Mouse (Mus musculus) C2C12 (cell line): ENCODE data around the gene Hdgfl2. TPM values are rescaled to one million over a fixed set of nuclear protein-coding genes. Genes with fewer than 3 reads are reported as not detected.

Source experiments
- H3K27me3 ChIP-seq: one replicate; pipeline ENCODE4 v1.6.1; 2011; ENCODE audit not compliant: control insufficient read depth, insufficient read depth, insufficient read length
- H3K36me3 ChIP-seq: one replicate; pipeline ENCODE4 v1.6.1; 2011; ENCODE audit not compliant: control insufficient read depth, insufficient read depth
- H3K4me3 ChIP-seq: one replicate; pipeline ENCODE4 v1.5.1; 2011; ENCODE audit warnings: mild to moderate bottlenecking, control low read depth; ENCODE audit not compliant: poor library complexity, insufficient read depth, severe bottlenecking
- H3K79me2 ChIP-seq: one replicate; pipeline ENCODE4 v1.6.1; 2011; ENCODE audit not compliant: control insufficient read depth, insufficient read depth
- H3K79me3 ChIP-seq: one replicate; pipeline ENCODE4 v1.6.1; 2011; ENCODE audit warnings: low read depth, control low read depth
- H3ac ChIP-seq: one replicate; pipeline ENCODE3; 2011; ENCODE audit warnings: low read depth; ENCODE audit not compliant: control insufficient read depth, insufficient read length
- CEBPB ChIP-seq: IDR thresholded peaks from one replicate; pipeline ENCODE4 v1.6.1; 2011; ENCODE audit warnings: low read depth, mild to moderate bottlenecking, control low read depth, moderate library complexity
- CTCF ChIP-seq: IDR thresholded peaks from one replicate; pipeline ENCODE4 v1.5.1; 2011; ENCODE audit not compliant: control insufficient read depth, insufficient read depth, insufficient read length
- FOSL1 ChIP-seq: IDR thresholded peaks from one replicate; pipeline ENCODE4 v1.8.0; 2011; ENCODE audit warnings: mild to moderate bottlenecking, low read length; ENCODE audit not compliant: poor library complexity, insufficient read depth, severe bottlenecking
- MAX ChIP-seq: IDR thresholded peaks from one replicate; pipeline ENCODE4 v1.6.1; 2011; ENCODE audit warnings: mild to moderate bottlenecking, control low read depth
- MYOD1 ChIP-seq: IDR thresholded peaks from one replicate; pipeline ENCODE4 v1.6.1; 2011; ENCODE audit warnings: low read depth; ENCODE audit not compliant: control insufficient read depth, insufficient read length
- MYOG ChIP-seq: IDR thresholded peaks from one replicate; pipeline ENCODE4 v1.6.1; 2011; ENCODE audit not compliant: control insufficient read depth, insufficient read length; ENCODE audit errors: extremely low read depth
- USF1 ChIP-seq: IDR thresholded peaks from one replicate; pipeline ENCODE4 v1.6.1; 2011; ENCODE audit warnings: low read depth, mild to moderate bottlenecking, control low read depth, moderate library complexity
- polyA plus RNA-seq: library from polyadenylated mRNA; unstranded; fragments of >200 nt; fragmentation: generic; extraction: Trizol; gene quantifications from one replicate; pipeline ENCODE4 v1.2.1, GENCODE M21; 2012; ENCODE audit warnings: missing spikeins

Gene Hdgfl2
- polyA plus RNA-seq, 1 experiment: 64.5 TPM

DNA sequence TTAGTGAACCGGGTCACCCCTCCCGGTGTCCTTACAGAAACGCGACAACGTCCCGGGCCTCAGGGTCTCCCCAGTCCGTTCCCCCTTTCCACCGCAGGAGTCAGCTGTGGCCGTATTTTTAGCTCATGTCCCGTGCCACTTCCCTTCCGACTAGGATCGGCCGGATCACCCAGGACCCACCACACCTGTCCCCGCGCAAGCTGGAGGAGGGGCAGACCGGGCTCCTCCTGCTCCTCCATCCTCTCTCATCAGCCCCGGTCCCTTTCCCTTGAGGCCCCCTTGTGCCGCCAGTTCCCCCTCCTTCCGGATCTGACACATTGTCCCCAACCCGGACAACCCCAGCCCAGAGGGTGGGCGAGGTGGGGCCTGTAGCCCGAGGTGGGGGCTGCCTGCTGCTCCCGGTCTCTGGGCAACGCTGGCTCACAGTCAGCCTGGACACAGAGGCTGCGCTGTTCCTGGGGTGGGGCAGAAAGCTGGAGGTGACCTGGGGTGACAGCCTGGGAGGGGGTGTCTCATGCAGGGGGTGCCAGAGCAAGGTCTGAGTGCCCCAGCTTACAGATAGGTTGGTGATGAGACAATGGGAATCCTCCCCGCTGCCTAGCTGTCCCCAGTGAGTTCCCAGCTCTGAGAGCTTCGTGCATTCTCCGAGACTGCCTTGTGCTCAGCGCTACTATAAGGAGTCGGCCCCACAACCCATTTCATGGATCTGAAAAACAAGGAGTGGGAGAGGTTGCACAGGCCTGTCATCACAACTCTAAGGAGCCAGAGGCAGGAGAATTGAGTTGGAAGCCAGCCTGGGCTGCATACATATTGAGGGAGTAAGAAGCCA is 69.6 kb downstream of the Hdgfl2 start:
- peaks cover 76% of the 10 kb centered on the region for H3K27me3 ChIP-seq
- H3K79me2 ChIP-seq: no peaks in the 10 kb centered on the region
- no peaks in the 10 kb centered on the region for H3K79me3 ChIP-seq
- no peak for TF ChIP-seq CEBPB
- no peak for TF ChIP-seq MYOG
- TF ChIP-seq MYOD1: no peak
- TF ChIP-seq USF1: no peak
- no peak for TF ChIP-seq MAX
- TF ChIP-seq CTCF: no peak
- TF ChIP-seq FOSL1: no peak
- no peak overlapping the region for H3K4me3 ChIP-seq
- H3K36me3 ChIP-seq: no peaks in the 10 kb centered on the region
- no peak overlapping the region for H3ac ChIP-seq

DNA sequence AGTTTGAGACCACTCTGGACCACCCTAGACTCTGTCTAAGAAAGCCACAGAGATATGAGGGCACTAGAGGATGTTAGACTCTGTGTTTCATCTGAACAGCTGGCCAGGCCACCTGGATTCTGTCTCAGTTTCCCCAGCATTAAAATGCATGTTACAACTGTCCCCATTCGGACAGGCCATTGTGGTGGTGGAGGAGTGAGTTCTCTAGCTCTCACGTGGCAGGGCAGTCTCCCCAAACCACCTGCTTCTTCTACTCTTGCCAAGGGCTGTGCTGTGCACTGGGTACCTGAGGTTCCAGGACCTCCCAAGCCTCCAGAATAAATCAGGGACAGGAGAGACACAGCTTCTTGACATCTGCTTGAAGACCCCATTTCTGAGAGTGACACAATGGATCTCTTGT is 70.5 kb downstream of the Hdgfl2 start:
- Histone ChIP-seq H3K4me3 (no peak overlapping the region), H3K79me3 (no peaks in the 10 kb centered on the region), H3ac (no peak overlapping the region), H3K27me3 (peaks cover 77% of the 10 kb centered on the region), H3K36me3 (no peaks in the 10 kb centered on the region), H3K79me2 (no peaks in the 10 kb centered on the region)
- TF ChIP-seq MYOD1: no peak
- no peak for TF ChIP-seq CEBPB
- no peak for TF ChIP-seq CTCF
- TF ChIP-seq MAX: no peak
- no peak for TF ChIP-seq USF1
- no peak for TF ChIP-seq MYOG
- no peak for TF ChIP-seq FOSL1

Other genes starting within 250 kb of the Hdgfl2 start
- gene Zfp119a, start 200.7 kb upstream of the Hdgfl2 start, polyA plus RNA-seq: 0.92 TPM
- 1.5 TPM for gene Zfp959, start 187.5 kb upstream of the Hdgfl2 start, polyA plus RNA-seq
- 0.68 TPM for gene Zfp119b, start 130.1 kb upstream of the Hdgfl2 start, polyA plus RNA-seq
- gene Ebi3, start 127.0 kb upstream of the Hdgfl2 start, polyA plus RNA-seq: not detected
- 15.1 TPM for gene Yju2, start 120.5 kb upstream of the Hdgfl2 start, polyA plus RNA-seq
- not detected for gene Shd, start 109.2 kb upstream of the Hdgfl2 start, polyA plus RNA-seq
- gene Fsd1, start 93.1 kb upstream of the Hdgfl2 start, polyA plus RNA-seq: 1.2 TPM
- 0.48 TPM for gene Stap2, start 74.0 kb upstream of the Hdgfl2 start, polyA plus RNA-seq
- gene Mpnd, start 73.9 kb upstream of the Hdgfl2 start, polyA plus RNA-seq: 55.4 TPM
- gene Sh3gl1, start 43.0 kb upstream of the Hdgfl2 start, polyA plus RNA-seq: 83.9 TPM
- 39.9 TPM for gene Chaf1a, start 39.2 kb upstream of the Hdgfl2 start, polyA plus RNA-seq
- gene Ubxn6, start 4.6 kb upstream of the Hdgfl2 start, polyA plus RNA-seq: 40.4 TPM
- gene Plin4, start 30.2 kb downstream of the Hdgfl2 start, polyA plus RNA-seq: 3.2 TPM
- gene Plin5, start 38.0 kb downstream of the Hdgfl2 start, polyA plus RNA-seq: 0.08 TPM
- gene Lrg1, start 42.4 kb downstream of the Hdgfl2 start, polyA plus RNA-seq: 0.02 TPM
- 0.81 TPM for gene Sema6b, start 60.7 kb downstream of the Hdgfl2 start, polyA plus RNA-seq
- gene Tnfaip8l1, start 82.8 kb downstream of the Hdgfl2 start, polyA plus RNA-seq: 2.3 TPM
- gene Mydgf, start 104.3 kb downstream of the Hdgfl2 start, polyA plus RNA-seq: 106 TPM
- 51.8 TPM for gene Dpp9, start 139.3 kb downstream of the Hdgfl2 start, polyA plus RNA-seq
- gene Fem1a, start 177.2 kb downstream of the Hdgfl2 start, polyA plus RNA-seq: 18.1 TPM
- 5.8 TPM for gene Ticam1, start 197.2 kb downstream of the Hdgfl2 start, polyA plus RNA-seq
- 27.5 TPM for gene Plin3, start 213.2 kb downstream of the Hdgfl2 start, polyA plus RNA-seq
- gene Arrdc5, start 220.7 kb downstream of the Hdgfl2 start, polyA plus RNA-seq: not detected
- gene Uhrf1, start 223.7 kb downstream of the Hdgfl2 start, polyA plus RNA-seq: 93.0 TPM
- gene Kdm4b, start 246.4 kb downstream of the Hdgfl2 start, polyA plus RNA-seq: 10.1 TPM